Mouse (Mus musculus): ENCODE results near the gene Nuak1.

DNA sequence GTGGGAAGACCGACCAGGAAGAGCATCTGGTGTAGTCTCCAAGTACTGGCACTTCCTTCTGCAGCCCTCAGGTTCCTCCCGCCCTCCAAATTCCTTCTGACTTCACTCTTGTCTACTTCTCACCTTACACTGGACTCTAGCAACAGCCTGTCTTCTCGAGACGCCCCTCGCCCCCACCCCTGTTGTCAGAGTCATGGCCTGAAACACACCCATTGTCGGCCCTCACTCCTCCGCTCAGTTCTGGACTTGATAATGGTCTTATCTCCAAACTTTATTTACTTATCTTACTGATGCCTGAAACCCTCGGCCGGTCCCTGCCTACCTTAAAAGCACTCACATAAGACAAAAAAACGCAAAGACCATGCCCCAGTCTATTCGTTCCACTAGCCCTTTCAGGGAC is 1.4 kb upstream of the Nuak1 start:
- no peak for TF ChIP-seq POLR2A (IDR thresholded peaks at IDR 0.05; ENCODE audit: extremely low read depth, insufficient read depth, low read length)
- TF ChIP-seq CTCF (IDR thresholded peaks at IDR 0.05; ENCODE audit: extremely low read depth, insufficient read depth, low read length) = no peak
